Mouse (Mus musculus): ENCODE measurements around the gene Gm10277. TPM values are rescaled to one million over a fixed set of nuclear protein-coding genes. Genes with fewer than 3 reads are reported as not detected.

Gene Gm10277
- not detected for total RNA-seq (2021)

- DNase-seq = no peak
- intact Hi-C loops (cut with DNase I) = no loop called here
Observed at GRCm38 (mm10) chr11:77787707-77788106, at the start of gene Gm10277. Gm10277 (minus strand) TSS chr11:77787747.

- intact Hi-C loops (cut with DNase I) = loop anchor here (5.0 kb wide), 1 partner anchor 41 kb away; no protein-coding TSS in a partner anchor
- DNase-seq = no peak
Observed at GRCm38 (mm10) chr11:77836751-77837150, 49.2 kb upstream of the Gm10277 start.

- DNase-seq = no peak
- intact Hi-C loops (cut with DNase I) = loop anchor here (5.0 kb wide), 1 partner anchor 41 kb away; no protein-coding TSS in a partner anchor
Observed at GRCm38 (mm10) chr11:77836290-77836689, 48.7 kb upstream of the Gm10277 start.

- DNase-seq = no peak
- intact Hi-C loops (cut with DNase I) = loop anchor here (5.0 kb wide), 1 partner anchor 42 kb away; no protein-coding TSS in a partner anchor
Observed at GRCm38 (mm10) chr11:77835109-77835508, 47.6 kb upstream of the Gm10277 start.

GRCm38 (mm10) chr11:77832541-77832940 is 45.0 kb upstream of the Gm10277 start:
- intact Hi-C loops (cut with DNase I) = no loop called here
- no peak for DNase-seq

GRCm38 (mm10) chr11:77830875-77831274 is 43.3 kb upstream of the Gm10277 start:
- intact Hi-C loops (cut with DNase I) = no loop called here
- DNase-seq = no peak

GRCm38 (mm10) chr11:77829043-77829841 is 41.7 kb upstream of the Gm10277 start:
- DNase-seq = no peak
- intact Hi-C loops (cut with DNase I) = loop anchor here (10.0 kb wide), 1 partner anchor 346 kb away; the partner anchor contains the start of genes Nek8 and Tlcd1

- DNase-seq = no peak
- intact Hi-C loops (cut with DNase I) = loop anchor here (10.0 kb wide), 1 partner anchor 347 kb away; the partner anchor contains the start of genes Nek8 and Tlcd1
Observed at GRCm38 (mm10) chr11:77828163-77828562, 40.6 kb upstream of the Gm10277 start.

- DNase-seq = peak; percentile 71 to 74
- intact Hi-C loops (cut with DNase I) = loop anchor here (1.0 to 10.0 kb wide), 2 partner anchors 140 to 347 kb away; partner anchors contain the start of genes Nek8 and Tlcd1
Observed at GRCm38 (mm10) chr11:77827241-77827995, 39.9 kb upstream of the Gm10277 start.

- DNase-seq = no peak
- intact Hi-C loops (cut with DNase I) = loop anchor here (10.0 kb wide), 1 partner anchor 348 kb away; the partner anchor contains the start of genes Nek8 and Tlcd1
Observed at GRCm38 (mm10) chr11:77826311-77826710, 38.8 kb upstream of the Gm10277 start.

GRCm38 (mm10) chr11:77825853-77826252 is 38.3 kb upstream of the Gm10277 start:
- intact Hi-C loops (cut with DNase I) = loop anchor here (10.0 kb wide), 1 partner anchor 349 kb away; the partner anchor contains the start of genes Nek8 and Tlcd1

GRCm38 (mm10) chr11:77822781-77823180 is 35.2 kb upstream of the Gm10277 start:
- DNase-seq = peak; percentile 68 to 75
- intact Hi-C loops (cut with DNase I) = loop anchor here (10.0 kb wide), 1 partner anchor 352 kb away; the partner anchor contains the start of genes Nek8 and Tlcd1

More at GRCm38 (mm10) chr11:77825853-77826252, 38.3 kb upstream of the Gm10277 start:
- DNase-seq = peak; percentile 69 to 74

- intact Hi-C loops (cut with DNase I) = loop anchor here (10.0 kb wide), 1 partner anchor 353 kb away; the partner anchor contains the start of genes Nek8 and Tlcd1
- DNase-seq = peak; percentile 57 to 66
Observed at GRCm38 (mm10) chr11:77821648-77822047, 34.1 kb upstream of the Gm10277 start.

GRCm38 (mm10) chr11:77816003-77816402 is 28.5 kb upstream of the Gm10277 start:
- intact Hi-C loops (cut with DNase I) = no loop called here
- DNase-seq = peak; percentile 79 to 81

GRCm38 (mm10) chr11:77813969-77814368 is 26.4 kb upstream of the Gm10277 start:
- intact Hi-C loops (cut with DNase I) = loop anchor here (2.0 kb wide), 1 partner anchor 51 kb away; the partner anchor contains the start of gene Myo18a
- no peak for DNase-seq

GRCm38 (mm10) chr11:77810018-77810417 is 22.5 kb upstream of the Gm10277 start:
- no peak for DNase-seq
- intact Hi-C loops (cut with DNase I) = no loop called here

GRCm38 (mm10) chr11:77809215-77809614 is 21.7 kb upstream of the Gm10277 start:
- intact Hi-C loops (cut with DNase I) = no loop called here
- no peak for DNase-seq

- intact Hi-C loops (cut with DNase I) = no loop called here
- DNase-seq = no peak
Observed at GRCm38 (mm10) chr11:77808051-77808465, 20.5 kb upstream of the Gm10277 start.

GRCm38 (mm10) chr11:77806855-77807254 is 19.3 kb upstream of the Gm10277 start:
- DNase-seq = no peak
- intact Hi-C loops (cut with DNase I) = no loop called here

GRCm38 (mm10) chr11:77806218-77806617 is 18.7 kb upstream of the Gm10277 start:
- DNase-seq = no peak
- intact Hi-C loops (cut with DNase I) = no loop called here

Data from heart, postnatal 36 days (tissue).